Mouse (Mus musculus) adrenal gland, adult 2 months (tissue): Measurements from ENCODE around the gene Rad51ap2. TPM values are rescaled to one million over a fixed set of nuclear protein-coding genes. Genes with fewer than 3 reads are reported as not detected.

Experiments used
- DNase-seq: peaks from one replicate; pipeline ENCODE4 v3.0.0; 2021
- long read RNA-seq: library from polyadenylated mRNA; stranded (forward); transcript quantifications from one replicate; pipeline ENCODE4 v2.0.0, GENCODE M21; 2021
- polyA plus RNA-seq: library from polyadenylated mRNA; depleted of rRNA; stranded (reverse); fragments of >200 nt; gene quantifications from 2 replicates; pipeline ENCODE4 v1.2.3, GENCODE M21; 2012; rRNA removed
- total RNA-seq, 2 experiments: library from RNA; stranded (reverse); gene quantifications; 2 replicates each; pipeline ENCODE4 v1.2.3; 2021

Gene Rad51ap2
- total RNA-seq (under 1 TPM; 0.12 to 0.21 TPM), polyA plus RNA-seq (not detected in 2 replicates)
- long read RNA-seq, result 0 reads

DNA sequence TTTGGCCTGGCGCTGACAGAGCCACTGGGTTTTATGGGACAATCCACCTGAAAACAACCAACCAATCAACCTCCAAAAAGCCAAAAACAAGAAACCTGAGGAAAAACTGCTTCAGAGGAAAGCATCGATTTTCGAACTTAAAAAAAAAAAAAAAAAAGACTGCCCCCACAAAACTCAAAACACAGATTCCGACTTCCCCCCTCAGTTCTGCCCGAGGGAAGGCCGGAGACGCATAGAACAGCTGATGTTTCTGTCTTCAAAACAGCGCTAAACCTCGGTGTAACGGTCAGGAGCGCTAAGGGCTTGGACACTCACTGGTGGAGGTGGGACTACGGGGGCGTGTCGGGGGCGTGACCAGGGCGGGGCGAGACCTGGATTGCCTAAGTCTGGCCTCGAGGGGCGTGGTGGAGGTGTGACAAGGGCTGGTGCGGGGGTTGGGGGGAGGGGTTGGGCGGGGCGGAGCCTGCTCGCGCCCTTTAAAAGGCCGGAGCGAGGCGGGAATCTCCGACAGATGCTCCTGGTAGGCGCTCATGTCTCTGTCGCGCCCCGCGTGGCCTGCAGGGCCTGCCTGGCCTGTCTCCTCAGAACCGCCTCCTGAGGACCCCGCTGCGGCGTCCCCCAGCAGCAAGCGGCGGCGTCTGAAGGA is at the start of gene Rad51ap2:
Rad51ap2 (plus strand) TSS at position 531 of the 646 bp plus-strand sequence.
- DNase-seq, result peak; percentile 97

DNA sequence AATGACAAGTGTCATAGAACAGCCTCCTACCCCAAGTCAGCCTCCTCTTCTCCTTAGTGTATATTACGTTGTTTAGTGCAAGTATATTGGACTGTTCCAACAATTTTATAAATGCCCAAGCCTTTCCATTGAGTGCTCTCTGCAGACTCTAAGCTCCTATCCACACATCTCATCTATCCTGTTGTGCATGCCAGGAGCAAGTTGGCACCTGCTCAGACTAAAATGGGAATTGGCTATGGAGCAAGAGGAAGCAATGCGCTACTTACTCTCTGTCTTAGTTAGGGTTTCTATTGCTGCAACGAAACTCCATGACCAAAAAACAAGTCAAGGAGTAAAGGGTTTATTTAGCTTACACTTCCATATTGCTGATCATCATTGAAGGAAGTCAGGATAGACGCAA is 48.2 kb upstream of the Rad51ap2 start:
- no peak for DNase-seq

DNA sequence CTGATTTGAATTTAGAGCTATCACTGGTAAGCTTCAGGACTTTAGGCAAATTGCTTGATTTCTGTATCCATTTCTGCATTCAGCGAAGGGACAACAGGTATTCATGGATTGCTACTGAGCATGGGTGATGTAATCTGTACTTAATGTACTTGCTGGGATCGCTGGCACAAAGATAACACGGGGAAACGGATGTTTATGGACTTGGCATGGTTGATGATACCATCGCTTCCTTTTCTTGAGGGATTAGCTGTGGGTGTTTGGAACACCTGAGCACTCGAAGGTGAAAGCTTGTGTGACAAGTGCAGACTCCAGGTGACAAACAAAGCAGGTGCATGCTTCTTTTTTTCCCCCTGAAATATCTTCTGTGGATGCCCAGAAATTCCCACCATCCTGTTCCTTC is 37.8 kb upstream of the Rad51ap2 start:
- DNase-seq, result no peak

- DNase-seq, result no peak
Observed at GRCm38 (mm10) chr12:11427396-11427795, 28.5 kb upstream of the Rad51ap2 start.

DNA sequence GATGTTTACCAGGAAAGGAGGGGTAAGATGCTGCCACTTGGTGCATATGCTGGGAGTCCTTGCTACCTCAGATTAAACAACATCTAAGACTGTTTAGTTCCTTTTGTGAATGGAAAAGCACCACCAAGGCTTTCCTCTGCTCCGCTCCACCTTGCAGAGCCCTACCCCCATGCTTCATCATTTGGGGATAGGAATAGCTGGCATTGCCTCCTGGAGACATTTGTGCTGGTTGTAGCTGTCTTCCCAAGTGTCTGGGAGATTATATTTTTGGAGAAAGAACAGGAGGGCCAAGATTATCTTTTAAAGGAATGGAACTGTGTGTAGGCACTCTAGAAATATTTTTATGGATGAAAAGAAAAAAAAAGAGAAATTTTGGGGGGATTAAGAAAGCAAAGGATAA is 22.8 kb upstream of the Rad51ap2 start:
- DNase-seq, result no peak

GRCm38 (mm10) chr12:11433716-11434115 is 22.2 kb upstream of the Rad51ap2 start:
- DNase-seq, result no peak

DNA sequence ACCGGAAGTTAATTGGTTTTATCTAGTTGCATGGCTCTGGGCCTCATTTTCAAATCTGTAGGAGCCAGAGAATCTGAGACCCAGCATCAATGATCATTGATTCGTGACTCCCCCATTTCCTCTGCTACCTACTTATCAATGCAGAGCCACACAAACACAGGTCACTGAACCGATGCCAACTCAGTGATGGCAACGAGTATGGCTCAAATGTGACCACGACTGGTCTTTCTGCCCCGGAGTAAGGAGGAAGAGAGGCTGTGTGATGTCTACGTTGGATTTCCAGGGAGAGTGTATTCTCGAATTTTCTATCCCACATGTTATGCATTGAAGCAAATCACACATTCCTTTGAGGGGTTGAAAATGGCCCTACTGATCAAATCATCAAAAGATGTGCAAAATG is 21.4 kb upstream of the Rad51ap2 start:
- no peak for DNase-seq

- no peak for DNase-seq
Observed at GRCm38 (mm10) chr12:11435246-11436022, 20.4 kb upstream of the Rad51ap2 start.

GRCm38 (mm10) chr12:11436023-11436350 is 19.9 kb upstream of the Rad51ap2 start:
- peak; percentile 15 for DNase-seq

GRCm38 (mm10) chr12:11436497-11437265 is 19.2 kb upstream of the Rad51ap2 start, which contains the start of gene Vsnl1:
Gene Vsnl1, minus strand, starts transcription at chr12:11436613.
- peak; percentile 91 for DNase-seq

DNA sequence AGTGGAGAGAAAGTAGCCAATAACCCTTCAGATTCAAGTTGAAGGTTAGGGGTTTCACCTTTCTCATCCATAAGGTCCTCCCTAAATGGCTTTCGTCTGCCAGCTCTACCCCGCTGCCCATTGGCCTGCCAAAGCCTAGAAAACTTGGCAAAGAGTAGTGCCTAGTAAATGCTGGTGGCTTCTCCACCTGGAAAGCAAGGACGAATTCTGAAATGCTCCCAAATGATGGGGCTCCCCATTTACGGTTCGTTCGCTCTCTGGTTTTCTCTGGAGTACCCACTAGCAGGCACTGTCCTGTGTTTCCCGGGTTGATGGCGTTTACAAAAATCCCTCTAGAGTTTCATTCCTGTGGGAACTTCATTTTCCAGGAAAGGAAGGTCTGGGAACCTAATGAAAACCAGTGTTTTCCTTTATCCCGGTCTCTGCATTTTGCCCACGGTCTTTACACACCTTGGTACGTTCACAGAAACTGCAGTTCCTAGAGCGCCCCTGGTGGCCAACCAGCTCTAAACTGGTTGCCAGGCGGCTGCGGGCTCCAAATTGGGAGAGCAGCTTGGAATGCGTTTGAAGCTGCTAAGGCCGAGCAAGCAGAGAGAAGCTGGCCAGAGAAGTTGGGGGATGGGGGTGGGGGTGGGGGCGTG is 18.5 kb upstream of the Rad51ap2 start:
- peak; percentile 84 for DNase-seq

GRCm38 (mm10) chr12:11437907-11438447 is 17.9 kb upstream of the Rad51ap2 start:
- DNase-seq, result peak; percentile 45

DNA sequence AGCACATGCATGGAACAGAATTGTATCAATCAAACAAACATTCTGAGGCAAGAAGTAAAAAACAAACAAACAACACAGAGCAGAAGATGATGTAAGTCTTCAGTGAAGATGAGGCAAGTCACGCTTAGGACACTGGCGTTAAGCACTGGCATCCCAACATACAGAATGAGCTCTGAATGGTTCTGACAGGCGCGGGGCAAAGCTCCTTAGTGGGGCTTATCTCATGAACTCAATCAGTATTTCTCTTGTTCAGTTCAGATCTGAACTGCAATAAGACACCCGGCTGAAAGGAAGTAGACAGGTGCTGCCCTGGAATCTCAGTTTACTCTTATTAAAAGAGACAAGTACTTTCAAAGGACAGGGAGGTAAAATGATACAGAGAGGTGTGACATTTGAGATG is 1.7 kb upstream of the Rad51ap2 start:
- DNase-seq, result no peak

- no peak for DNase-seq
Observed at GRCm38 (mm10) chr12:11456213-11456612, 334 bp downstream of the Rad51ap2 start.

GRCm38 (mm10) chr12:11456632-11457031 is 753 bp downstream of the Rad51ap2 start:
- DNase-seq, result no peak

Other genes with a start within 250 kb of the Rad51ap2 start
- not detected for gene Msgn1, start 247.1 kb upstream of the Rad51ap2 start, total RNA-seq
- gene Msgn1, start 247.1 kb upstream of the Rad51ap2 start, polyA plus RNA-seq, result not detected in 2 replicates
- gene Gen1, start 190.3 kb upstream of the Rad51ap2 start, total RNA-seq, result 1 to 10 TPM in 1 of 2 experiments, under 1 TPM in 1; 0.86 to 1.6 TPM
- not detected in 2 replicates for gene Gen1, start 190.3 kb upstream of the Rad51ap2 start, polyA plus RNA-seq
- 10 to 100 TPM; 23.3 to 29.0 TPM for gene Smc6, start 190.2 kb upstream of the Rad51ap2 start, total RNA-seq
- 1.0 and 1.1 TPM in 2 replicates for gene Smc6, start 190.2 kb upstream of the Rad51ap2 start, polyA plus RNA-seq
- 10 to 100 TPM; 37.3 to 69.8 TPM for gene Vsnl1, start 19.5 kb upstream of the Rad51ap2 start, total RNA-seq
- gene Vsnl1, start 19.5 kb upstream of the Rad51ap2 start, polyA plus RNA-seq, result 2.1 and 4.3 TPM in 2 replicates